Mouse (Mus musculus) myocyte (in vitro differentiated cells): ENCODE measurements around the gene Adap1.

Experiments used
- CEBPB ChIP-seq: IDR thresholded peaks from 2 replicates; pipeline ENCODE4 v1.6.1; 2011; ENCODE audit warnings: mild to moderate bottlenecking, moderate library complexity; ENCODE audit not compliant: poor library complexity, insufficient read depth, severe bottlenecking
- E2F4 ChIP-seq: IDR thresholded peaks from one replicate; pipeline ENCODE4 v1.6.1; 2011; ENCODE audit warnings: mild to moderate bottlenecking, control low read depth, moderate library complexity; ENCODE audit not compliant: insufficient read depth
- MAX ChIP-seq: IDR thresholded peaks from one replicate; pipeline ENCODE4 v1.6.1; 2011; ENCODE audit warnings: low read depth, mild to moderate bottlenecking, control low read depth
- MYOD1 ChIP-seq, 3 experiments: IDR thresholded peaks; one replicate each; pipeline ENCODE4 v1.6.1; 2011; ENCODE audit warnings: control low read depth in 2 of 3, low read depth in 2 of 3, mild to moderate bottlenecking in 2 of 3, moderate library complexity in 1 of 3; ENCODE audit not compliant: insufficient read length in 2 of 3, control insufficient read depth in 1 of 3
- POLR2A ChIP-seq: IDR thresholded peaks from one replicate; pipeline ENCODE4 v1.6.1; 2011; ENCODE audit warnings: low read depth, mild to moderate bottlenecking, control low read depth, moderate library complexity; ENCODE audit not compliant: insufficient read length
- POLR2AphosphoS2 ChIP-seq: IDR thresholded peaks from one replicate; pipeline ENCODE4 v1.6.1; 2011; ENCODE audit warnings: low read depth, control low read depth; ENCODE audit not compliant: insufficient read length
- SRF ChIP-seq: IDR thresholded peaks from one replicate; pipeline ENCODE4 v1.6.1; 2011; ENCODE audit warnings: low read depth; ENCODE audit not compliant: control insufficient read depth, insufficient read length
- TCF12 ChIP-seq: IDR thresholded peaks from one replicate; pipeline ENCODE4 v1.6.1; 2011; ENCODE audit warnings: mild to moderate bottlenecking, control low read depth; ENCODE audit not compliant: poor library complexity, insufficient read depth, severe bottlenecking
- TCF3 ChIP-seq: IDR thresholded peaks from one replicate; pipeline ENCODE4 v1.6.1; 2011; ENCODE audit warnings: low read depth, control low read depth; ENCODE audit not compliant: insufficient read length
- USF1 ChIP-seq: IDR thresholded peaks from one replicate; pipeline ENCODE4 v1.6.1; 2011; ENCODE audit warnings: low read depth, mild to moderate bottlenecking, control low read depth, moderate library complexity

DNA sequence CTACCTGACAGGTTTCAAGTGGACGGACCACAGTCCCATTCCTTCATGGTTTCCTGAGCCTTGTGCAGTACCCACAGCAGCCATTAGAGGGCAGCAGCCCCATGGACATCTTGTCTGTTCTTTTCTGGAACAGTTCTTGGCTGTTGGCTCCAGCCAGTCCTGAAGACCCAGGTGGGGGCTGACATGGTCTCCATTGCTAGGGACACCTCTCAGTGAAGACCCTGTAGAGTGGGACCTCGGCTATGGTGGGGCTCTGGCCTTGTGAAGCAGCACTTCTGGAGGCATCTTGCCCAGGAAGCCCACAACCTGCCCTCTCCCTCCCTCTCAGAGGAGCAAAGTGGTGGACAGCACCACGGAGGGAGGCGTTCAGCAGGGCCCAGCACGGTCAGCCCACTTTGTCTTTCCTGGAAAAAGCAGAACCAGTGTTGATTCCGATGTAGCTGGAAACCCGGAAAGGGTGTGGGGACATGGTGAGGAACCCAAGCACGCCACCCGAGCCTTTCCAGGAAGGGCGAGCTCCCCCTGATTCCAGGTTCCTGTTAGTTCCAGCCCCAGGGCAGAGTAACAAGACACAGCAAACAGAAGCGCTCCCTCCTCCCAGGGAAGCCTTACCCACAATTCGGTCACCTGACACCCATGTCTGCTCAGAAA lies 39.0 kb upstream of the Adap1 start:
- no peak for TF ChIP-seq POLR2A
- TF ChIP-seq TCF12 = no peak
- TF ChIP-seq MYOD1 (IDR thresholded peaks at IDR 0.05; ENCODE audit: control insufficient read depth in 1 of 3, insufficient read length in 2 of 3, low read depth in 2 of 3) = no peak
- TF ChIP-seq MAX = no peak
- TF ChIP-seq CEBPB = no peak
- no peak for TF ChIP-seq USF1
- TF ChIP-seq POLR2AphosphoS2 = no peak
- TF ChIP-seq SRF = no peak
- no peak for TF ChIP-seq TCF3
- TF ChIP-seq E2F4 = no peak
